Mouse (Mus musculus): ENCODE data around the gene Kin. TPM values are rescaled to one million over a fixed set of nuclear protein-coding genes. Genes with fewer than 3 reads are reported as not detected.

The Kin gene
- polyA plus RNA-seq (2017; shearing (Covaris generic)), result 10 to 100 TPM; 36.2 to 40.4 TPM

DNA sequence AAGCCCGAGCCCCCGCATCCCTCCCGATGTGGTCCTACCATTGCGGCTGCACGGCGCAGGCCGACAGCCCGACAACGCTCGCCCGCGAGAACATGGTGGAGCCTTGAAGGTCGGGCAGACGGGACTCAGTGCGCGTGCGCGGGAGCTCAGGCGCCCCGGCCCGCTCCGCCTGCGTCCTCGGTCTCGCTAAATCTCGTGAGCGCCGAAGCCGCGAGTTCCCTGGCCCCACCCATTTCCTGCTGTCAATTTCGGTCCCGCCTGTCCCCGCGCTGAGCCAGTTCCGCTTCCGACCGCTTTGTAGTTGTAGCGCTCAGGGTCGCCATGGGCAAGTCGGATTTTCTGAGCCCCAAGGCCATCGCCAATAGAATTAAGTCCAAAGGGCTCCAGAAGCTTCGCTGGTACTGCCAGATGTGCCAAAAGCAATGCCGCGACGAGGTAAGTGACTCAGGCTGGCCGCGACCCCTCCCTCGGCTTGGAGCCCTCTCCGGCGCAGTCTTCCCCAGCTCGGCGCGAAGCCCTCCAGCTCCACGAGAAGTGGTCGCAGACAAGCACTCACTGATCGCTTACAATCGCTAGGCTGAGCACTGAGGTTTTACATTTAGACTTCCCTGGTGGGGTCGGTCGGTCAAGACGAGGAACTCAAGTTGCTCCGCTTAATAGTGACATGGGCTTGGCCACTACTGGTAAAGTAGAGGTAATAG is at the start of gene Kin, which contains the start of gene Atp5c1:
Gene Kin, plus strand, starts transcription at position 284 of the 701 bp plus-strand sequence.
Gene Atp5c1, minus strand, starts transcription at position 201 of the 701 bp plus-strand sequence.

DNA sequence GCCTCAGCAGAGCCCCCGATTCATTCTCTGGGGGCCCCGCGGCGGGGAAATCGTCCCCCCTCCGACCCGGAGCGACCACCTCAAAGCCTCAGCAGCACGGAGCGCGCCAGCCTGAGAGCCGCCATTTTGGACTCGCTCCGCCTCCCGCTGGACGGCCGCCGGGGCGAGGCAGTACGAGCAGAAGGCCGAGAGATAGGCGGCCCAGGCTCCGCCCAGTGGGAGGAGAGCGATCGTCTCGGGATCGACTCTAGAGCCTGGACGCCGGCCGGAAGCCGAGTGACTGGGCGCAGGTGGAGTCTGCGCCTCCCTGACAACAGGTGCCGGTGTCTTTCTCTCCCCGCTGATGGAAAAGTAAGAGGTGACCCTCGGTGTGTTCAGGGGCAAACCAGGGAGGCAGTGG is 31.9 kb upstream of the Kin start, which contains the start of gene Taf3:
Gene Taf3, minus strand, starts transcription at position 136 of the 400 bp plus-strand sequence.

GRCm38 (mm10) chr2:10131296-10131695 is 50.9 kb downstream of the Kin start, which contains the start of gene Itih2:
Gene Itih2, minus strand, starts transcription at chr2:10131396.

Other genes with a start within 250 kb of the Kin start
- gene 4930412O13Rik, start 199.3 kb upstream of the Kin start, polyA plus RNA-seq (2017; shearing (Covaris generic)), result 1 to 10 TPM in 1 of 2 experiments, not detected in 1; 2.0 TPM
- gene 9230102O04Rik, start 191.1 kb upstream of the Kin start, polyA plus RNA-seq (2017; shearing (Covaris generic)), result 1 to 10 TPM; 1.3 to 3.3 TPM
- gene Gata3, start 190.6 kb upstream of the Kin start, polyA plus RNA-seq (2017; shearing (Covaris generic)), result 100 to 1,000 TPM; 101 to 147 TPM
- 10 to 100 TPM; 15.1 to 20.9 TPM for gene Taf3, start 32.0 kb upstream of the Kin start, polyA plus RNA-seq (2017; shearing (Covaris generic))
- 100 to 1,000 TPM; 513 to 606 TPM for gene Atp5c1, start 83 bp upstream of the Kin start, polyA plus RNA-seq (2017; shearing (Covaris generic))
- gene Itih2, start 50.8 kb downstream of the Kin start, polyA plus RNA-seq (2017; shearing (Covaris generic)), result not detected
- gene Itih5, start 73.0 kb downstream of the Kin start, polyA plus RNA-seq (2017; shearing (Covaris generic)), result 10 to 100 TPM; 11.5 to 17.8 TPM

Measured in activated CD4-positive, CD25-positive, alpha-beta regulatory T cell (primary cell).